Mouse (Mus musculus): ENCODE results near the gene Adcy5.

- no peak for TF ChIP-seq CTCF (IDR thresholded peaks at IDR 0.05; ENCODE audit: control insufficient read depth, insufficient read depth, insufficient replicate concordance, low read depth, low read length)
- TF ChIP-seq POLR2A (IDR thresholded peaks at IDR 0.05; ENCODE audit: control insufficient read depth, low read depth, low read length), result no peak
Observed at GRCm38 (mm10) chr16:35285821-35286220, 131.1 kb downstream of the Adcy5 start.
